Mouse (Mus musculus) heart, embryonic 15.5 days (tissue): Measurements from ENCODE around the gene Tmcc1. TPM values are rescaled to one million over a fixed set of nuclear protein-coding genes. Genes with fewer than 3 reads are reported as not detected.

Experiments used
- ATAC-seq: fragments of 200-750 bp; cut with Nextera tagmentation; replicated peaks from 2 replicates; pipeline ENCODE4 v1.8.0; 2017; ENCODE audit warnings: low read depth, moderate TSS enrichment; ENCODE audit not compliant: insufficient number of reproducible peaks, insufficient read depth, low FRiP score
- H3K27ac ChIP-seq: fragments of 300-500 bp; sonication (generic); 2 replicates; pipeline ENCODE4 v1.5.1; 2015; ENCODE audit warnings: mild to moderate bottlenecking, inconsistent platforms
- H3K27me3 ChIP-seq: fragments of 300-500 bp; sonication (generic); 2 replicates; pipeline ENCODE4 v1.6.1; 2015; ENCODE audit warnings: inconsistent platforms
- H3K36me3 ChIP-seq: fragments of 300-500 bp; sonication (generic); 2 replicates; pipeline ENCODE4 v1.6.1; 2015; ENCODE audit warnings: mild to moderate bottlenecking, inconsistent platforms
- H3K4me1 ChIP-seq: fragments of 300-500 bp; sonication (generic); replicated peaks from 2 replicates; pipeline ENCODE4 v1.6.1; 2015; ENCODE audit warnings: inconsistent platforms
- H3K4me2 ChIP-seq: fragments of 300-500 bp; sonication (generic); 2 replicates; pipeline ENCODE4 v1.6.1; 2015; ENCODE audit warnings: inconsistent platforms, mild to moderate bottlenecking, moderate library complexity
- H3K4me3 ChIP-seq: fragments of 300-500 bp; sonication (generic); 2 replicates; pipeline ENCODE4 v1.5.1; 2015; ENCODE audit warnings: mild to moderate bottlenecking, inconsistent platforms
- H3K9ac ChIP-seq: fragments of 300-500 bp; sonication (generic); 2 replicates; pipeline ENCODE4 v1.6.1; 2015; ENCODE audit warnings: mild to moderate bottlenecking, inconsistent platforms
- H3K9me3 ChIP-seq: fragments of 300-500 bp; sonication (generic); replicated peaks from 2 replicates; pipeline ENCODE4 v1.6.1; 2016; ENCODE audit warnings: inconsistent platforms
- WGBS: fragments of 180-500 bp; shearing (Covaris S2); methylation state at CpG from one replicate; pipeline ENCODE4 v1.1.7; 2015; ENCODE audit warnings: mixed read lengths; 5-methylcytosine and 5-hydroxymethylcytosine counted together
- polyA plus RNA-seq: library from polyadenylated mRNA; unstranded; fragments of >200 nt; fragmentation: Nextera tagmentation; extraction: Ambion mirVana; gene quantifications from 2 replicates; pipeline ENCODE4 v1.2.1, GENCODE M21; 2015

Tmcc1 gene
- polyA plus RNA-seq, 1 experiment from 2014 or later = 10.4 TPM

- Histone ChIP-seq H3K27ac (peak overlapping the region; percentile 86), H3K9ac (no peak overlapping the region), H3K4me3 (no peak overlapping the region), H3K4me1 (peaks cover 61% of the 10 kb centered on the region), H3K27me3 (peaks cover 9% of the 10 kb centered on the region; the same call in 1 of the 2 replicates), H3K36me3 (no peaks in the 10 kb centered on the region), H3K4me2 (peak overlapping the region; percentile 23), H3K9me3 (peaks cover 8% of the 10 kb centered on the region; the same call in 1 of the 2 replicates)
- no peak for ATAC-seq
- WGBS = 93% methylated on average over 2 of the region's 2 CpGs
These were observed 194.1 kb downstream of the Tmcc1 start for GRCm38 (mm10) chr6:115999227-115999626.

- H3K9ac ChIP-seq = 0 out of 2 replicates have a peak overlapping the region, but pooled peaks have one; percentile 5
- H3K9me3 ChIP-seq = peaks cover 8% of the 10 kb centered on the region; the same call in 1 of the 2 replicates
- peak overlapping the region; percentile 23 for H3K4me2 ChIP-seq
- peaks cover 13% of the 10 kb centered on the region for H3K27me3 ChIP-seq
- 73% methylated on average over 7 of the region's 7 CpGs for WGBS
- H3K27ac ChIP-seq = peak overlapping the region; percentile 86
- H3K4me3 ChIP-seq = no peak overlapping the region
- H3K4me1 ChIP-seq = peaks cover 61% of the 10 kb centered on the region
- H3K36me3 ChIP-seq = no peaks in the 10 kb centered on the region
- no peak for ATAC-seq
These were observed 194.5 kb downstream of the Tmcc1 start for GRCm38 (mm10) chr6:115998758-115999157.

DNA sequence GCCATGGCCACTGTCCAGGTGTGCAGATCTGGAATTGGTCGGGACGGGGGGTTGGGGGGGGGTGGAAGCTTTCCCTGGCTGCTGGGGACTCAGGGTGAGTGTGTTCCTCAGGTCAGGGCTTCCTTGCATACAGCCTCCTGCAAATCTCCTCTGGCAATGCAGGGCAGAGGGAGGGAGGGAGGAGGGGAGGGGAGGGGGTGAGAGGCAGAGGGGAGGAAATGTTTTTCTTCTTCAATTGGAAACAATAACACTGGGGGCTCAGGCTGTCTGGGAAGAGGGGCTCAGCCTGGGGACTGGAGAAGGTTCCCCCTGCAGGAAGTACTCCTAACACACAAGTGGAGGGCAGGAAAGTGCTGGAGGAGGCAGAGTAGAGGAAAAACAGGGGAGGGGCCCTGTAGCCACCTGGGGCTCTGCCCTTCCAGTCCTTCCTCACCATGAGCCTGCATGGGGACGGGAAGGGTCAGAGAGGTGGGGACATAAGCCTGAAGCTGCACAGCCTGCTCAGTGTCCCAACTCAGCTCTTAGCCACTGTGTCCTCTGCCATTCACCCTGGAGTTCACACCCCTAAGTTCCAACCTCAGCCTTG, 195.5 kb downstream of the Tmcc1 start:
- Histone ChIP-seq H3K27ac (peak overlapping the region; percentile 86), H3K27me3 (peaks cover 23% of the 10 kb centered on the region), H3K9me3 (peaks cover 8% of the 10 kb centered on the region; the same call in 1 of the 2 replicates), H3K4me3 (no peak overlapping the region), H3K36me3 (no peaks in the 10 kb centered on the region), H3K4me2 (0 out of 2 replicates have a peak overlapping the region, but pooled peaks have one; percentile 23), H3K4me1 (peaks cover 64% of the 10 kb centered on the region), H3K9ac (no peak overlapping the region)
- ATAC-seq = 0 out of 2 replicates have a peak, but pooled peaks have one; percentile 19
- WGBS = 40% methylated on average over 3 of the region's 3 CpGs

DNA sequence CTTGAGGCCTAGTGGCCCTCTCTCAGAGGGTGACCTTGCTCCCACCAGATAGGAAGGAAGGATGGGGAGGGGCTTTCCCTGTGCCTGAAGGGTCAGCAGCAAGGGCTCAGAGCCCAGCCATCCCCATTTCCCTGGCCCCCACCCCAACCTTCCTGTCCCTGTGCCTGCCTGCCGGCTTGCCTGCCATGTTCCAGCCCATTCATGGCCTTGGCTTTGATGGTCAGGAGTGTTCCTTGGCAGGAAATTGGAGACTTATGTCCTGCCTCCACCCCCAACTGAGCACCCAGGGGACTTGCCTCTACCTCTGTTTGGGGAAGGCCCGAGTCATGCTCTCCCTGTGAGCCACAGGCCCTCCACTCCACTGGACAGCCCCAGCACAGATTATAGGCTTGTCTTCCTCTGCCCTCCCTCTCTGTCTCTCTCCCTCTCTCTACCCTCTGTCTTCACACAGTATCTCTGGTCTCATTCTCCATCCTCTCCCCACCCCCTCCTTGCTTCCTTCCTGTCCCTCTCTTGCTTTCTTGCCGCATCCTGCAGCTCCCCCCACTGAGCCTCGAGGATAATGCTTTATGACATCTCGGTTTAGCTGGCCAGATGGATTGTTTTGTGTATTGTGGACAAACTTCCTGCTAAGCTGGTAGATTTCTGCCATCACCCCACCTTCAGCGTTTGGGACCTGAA, 197.0 kb downstream of the Tmcc1 start:
- Histone ChIP-seq H3K27ac (peak overlapping the region; percentile 86), H3K4me3 (0 out of 2 replicates have a peak overlapping the region, but pooled peaks have one; percentile 64), H3K4me1 (peaks cover 67% of the 10 kb centered on the region), H3K9ac (no peak overlapping the region), H3K4me2 (peak overlapping the region; percentile 83), H3K9me3 (peaks cover 8% of the 10 kb centered on the region; the same call in 1 of the 2 replicates), H3K36me3 (no peaks in the 10 kb centered on the region), H3K27me3 (peaks cover 31% of the 10 kb centered on the region)
- WGBS = 40% methylated on average over 6 of the region's 6 CpGs
- peak; percentile 25 for ATAC-seq

- peaks cover 8% of the 10 kb centered on the region; the same call in 1 of the 2 replicates for H3K9me3 ChIP-seq
- H3K4me2 ChIP-seq = peak overlapping the region; percentile 83
- no peaks in the 10 kb centered on the region for H3K36me3 ChIP-seq
- WGBS = 63% methylated on average over 4 of the region's 4 CpGs
- H3K4me3 ChIP-seq = peak overlapping the region; percentile 64; the same call in 1 of the 2 replicates
- peaks cover 31% of the 10 kb centered on the region for H3K27me3 ChIP-seq
- peaks cover 70% of the 10 kb centered on the region for H3K4me1 ChIP-seq
- peak overlapping the region; percentile 86 for H3K27ac ChIP-seq
- no peak for ATAC-seq
- 0 out of 2 replicates have a peak overlapping the region, but pooled peaks have one; percentile 4 for H3K9ac ChIP-seq
These were observed 197.8 kb downstream of the Tmcc1 start for GRCm38 (mm10) chr6:115995531-115995941.

DNA sequence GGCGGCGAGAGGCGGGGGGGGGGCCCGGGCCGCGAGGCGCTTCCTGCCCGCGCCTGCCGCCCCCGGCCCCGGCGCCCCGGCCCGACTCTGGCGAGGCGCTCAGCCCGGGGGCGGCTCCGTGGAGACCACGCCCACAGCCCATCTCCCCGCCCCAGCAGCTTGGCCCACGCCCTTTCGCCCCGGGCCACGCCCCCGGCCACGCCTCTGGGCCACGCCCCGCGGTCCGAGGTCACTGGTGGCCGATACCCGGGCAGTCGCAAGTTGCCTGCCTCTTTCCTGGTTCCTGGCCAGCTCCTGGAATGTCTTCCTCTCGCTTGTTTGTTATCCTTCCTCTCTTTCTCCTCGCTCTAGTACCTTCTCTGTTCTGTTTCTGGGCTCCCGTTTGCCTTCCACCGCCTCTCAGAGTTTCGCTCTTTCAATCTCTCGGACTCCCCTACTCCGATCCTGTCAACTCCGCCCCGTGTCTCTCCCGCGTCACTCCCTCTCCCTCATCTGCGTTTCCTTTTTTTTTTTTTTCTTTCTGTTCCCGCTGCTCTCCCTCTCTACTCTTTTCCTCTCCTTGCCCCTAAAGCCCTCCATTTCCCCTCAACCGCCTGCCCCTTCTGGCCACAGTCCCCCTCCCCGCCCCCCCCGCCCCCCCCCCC, 198.3 kb downstream of the Tmcc1 start, which contains the start of gene Plxnd1:
TSS of gene Plxnd1 (minus strand) at position 129 of the 644 bp plus-strand sequence.
- peak; percentile 79 for ATAC-seq
- H3K4me2 ChIP-seq = peak within 1 kb of the TSS; percentile 83
- peaks cover 31% of the 10 kb centered on the region for H3K27me3 ChIP-seq
- H3K4me3 ChIP-seq = peak within 1 kb of the TSS; percentile 64
- WGBS = under 1% methylated on average over 46 of the region's 51 CpGs
- H3K36me3 ChIP-seq = no peaks in the 10 kb centered on the region
- H3K4me1 ChIP-seq = peaks cover 70% of the 10 kb centered on the region
- peak within 1 kb of the TSS; percentile 86 for H3K27ac ChIP-seq
- H3K9me3 ChIP-seq = peaks cover 8% of the 10 kb centered on the region; the same call in 1 of the 2 replicates
- peak within 1 kb of the TSS; percentile 73 for H3K9ac ChIP-seq

- peaks cover 8% of the 10 kb centered on the region; the same call in 1 of the 2 replicates for H3K9me3 ChIP-seq
- H3K27ac ChIP-seq = peak overlapping the region; percentile 81
- H3K27me3 ChIP-seq = peaks cover 31% of the 10 kb centered on the region
- peak overlapping the region; percentile 73 for H3K9ac ChIP-seq
- peaks cover 67% of the 10 kb centered on the region for H3K4me1 ChIP-seq
- under 1% methylated on average over 70 of the region's 93 CpGs for WGBS
- H3K4me3 ChIP-seq = peak overlapping the region; percentile 64
- no peaks in the 10 kb centered on the region for H3K36me3 ChIP-seq
- H3K4me2 ChIP-seq = peak overlapping the region; percentile 83
- no peak for ATAC-seq
These were observed 199.0 kb downstream of the Tmcc1 start for GRCm38 (mm10) chr6:115994146-115994876.

DNA sequence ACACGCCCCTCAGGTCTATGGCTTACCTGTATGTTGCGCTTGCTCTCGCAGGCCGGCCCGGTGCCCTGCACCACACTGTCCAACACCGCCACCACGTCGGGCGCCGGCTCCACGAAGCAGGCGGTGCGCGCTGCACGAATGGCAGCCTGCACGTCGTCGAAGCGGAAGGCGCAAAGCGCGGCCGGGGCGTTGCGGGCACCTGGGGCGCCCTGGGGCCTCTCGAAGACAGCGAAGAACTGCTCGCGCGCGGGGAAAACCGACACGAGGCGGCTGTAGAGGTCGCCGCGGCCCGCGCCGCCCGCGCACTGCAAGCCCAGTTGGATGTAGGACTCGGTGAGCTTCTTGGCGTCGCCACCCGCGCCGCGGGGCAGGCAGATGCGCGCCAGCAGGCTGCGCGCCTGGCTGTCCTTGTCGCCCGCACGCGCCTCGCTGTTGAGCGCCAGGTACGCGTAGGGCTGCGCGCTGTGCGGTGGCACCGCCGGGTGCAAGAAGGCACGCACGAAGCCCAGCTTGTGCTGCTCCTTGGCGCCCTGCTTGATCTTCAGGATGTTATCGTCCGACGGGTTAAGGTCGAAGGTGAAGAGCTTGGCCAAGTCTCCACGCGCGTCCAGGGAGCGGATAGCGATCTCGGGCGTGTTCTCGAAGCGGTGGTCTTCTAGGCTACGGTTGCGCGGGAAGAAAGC, 199.7 kb downstream of the Tmcc1 start:
- Histone ChIP-seq H3K4me1 (peaks cover 65% of the 10 kb centered on the region), H3K27me3 (peaks cover 31% of the 10 kb centered on the region), H3K9ac (peak overlapping the region; percentile 73), H3K27ac (peak overlapping the region; percentile 81), H3K4me2 (peak overlapping the region; percentile 83), H3K9me3 (peaks cover 8% of the 10 kb centered on the region; the same call in 1 of the 2 replicates), H3K4me3 (peak overlapping the region; percentile 64), H3K36me3 (no peaks in the 10 kb centered on the region)
- WGBS = 2% methylated on average over 86 of the region's 86 CpGs
- ATAC-seq = no peak

GRCm38 (mm10) chr6:115992981-115993380, 200.3 kb downstream of the Tmcc1 start:
- 53% methylated on average over 6 of the region's 6 CpGs for WGBS
- Histone ChIP-seq H3K9me3 (peaks cover 8% of the 10 kb centered on the region; the same call in 1 of the 2 replicates), H3K4me3 (peak overlapping the region; percentile 64), H3K27ac (peak overlapping the region; percentile 81), H3K4me1 (peaks cover 63% of the 10 kb centered on the region), H3K4me2 (peak overlapping the region; percentile 83), H3K27me3 (peaks cover 31% of the 10 kb centered on the region), H3K36me3 (no peaks in the 10 kb centered on the region), H3K9ac (peak overlapping the region; percentile 73)
- no peak for ATAC-seq
